Mouse (Mus musculus) liver, embryonic 11.5 days (tissue): ENCODE results near the gene Clcn5. TPM values are rescaled to one million over a fixed set of nuclear protein-coding genes. Genes with fewer than 3 reads are reported as not detected.

Source experiments
- ATAC-seq: fragments of 200-750 bp; cut with Nextera tagmentation; replicated peaks from 2 replicates; pipeline ENCODE4 v1.8.0; 2017; ENCODE audit warnings: moderate number of reproducible peaks, mild to moderate bottlenecking, moderate TSS enrichment, moderate library complexity; ENCODE audit not compliant: low FRiP score
- DNase-seq: peaks from one replicate; pipeline ENCODE4 v3.0.0-alpha.2; 2017; ENCODE audit warnings: low spot score
- H3K27ac ChIP-seq: fragments of 300-500 bp; sonication (generic); 2 replicates; pipeline ENCODE4 v1.5.1; 2014; ENCODE audit warnings: mild to moderate bottlenecking, low read depth, low read length, control low read depth
- H3K27me3 ChIP-seq: fragments of 300-500 bp; sonication (generic); replicated peaks from 2 replicates; pipeline ENCODE4 v1.6.1; 2014; ENCODE audit warnings: low read length, mixed read lengths; ENCODE audit not compliant: control insufficient read depth, insufficient read depth
- H3K36me3 ChIP-seq: fragments of 300-500 bp; sonication (generic); 2 replicates; pipeline ENCODE4 v1.6.1; 2014; ENCODE audit warnings: mild to moderate bottlenecking, low read length, moderate library complexity, mixed read lengths; ENCODE audit not compliant: control insufficient read depth, insufficient read depth
- H3K4me1 ChIP-seq: fragments of 300-500 bp; sonication (generic); replicated peaks from 2 replicates; pipeline ENCODE4 v1.6.1; 2014; ENCODE audit warnings: low read length, mixed read lengths; ENCODE audit not compliant: control insufficient read depth, insufficient read depth
- H3K4me2 ChIP-seq: fragments of 300-500 bp; sonication (generic); 2 replicates; pipeline ENCODE4 v1.6.1; 2014; ENCODE audit warnings: mild to moderate bottlenecking, control low read depth, moderate library complexity
- H3K4me3 ChIP-seq: fragments of 300-500 bp; sonication (generic); 2 replicates; pipeline ENCODE4 v1.5.1; 2014; ENCODE audit warnings: low read depth, low read length, control low read depth
- H3K9ac ChIP-seq: fragments of 300-500 bp; sonication (generic); 2 replicates; pipeline ENCODE4 v1.6.1; 2014; ENCODE audit warnings: low read depth, low read length, control low read depth
- H3K9me3 ChIP-seq: fragments of 300-500 bp; sonication (generic); 2 replicates; pipeline ENCODE4 v1.6.1; 2016; ENCODE audit warnings: low read length, inconsistent platforms, mixed read lengths; ENCODE audit not compliant: control insufficient read depth
- WGBS: fragments of 180-500 bp; shearing (Covaris S2); extraction: QIAGEN DNeasy Blood & Tissue Kit; methylation state at CpG from one replicate; pipeline ENCODE4 v1.1.7; 2014; 5-methylcytosine and 5-hydroxymethylcytosine counted together
- polyA plus RNA-seq: library from polyadenylated mRNA; unstranded; fragments of >200 nt; fragmentation: Nextera tagmentation; extraction: Ambion mirVana; gene quantifications from 2 replicates; pipeline ENCODE4 v1.2.1, GENCODE M21; 2014

Clcn5 gene
- polyA plus RNA-seq, 1 experiment from 2014 or later, result 11.3 TPM

DNA sequence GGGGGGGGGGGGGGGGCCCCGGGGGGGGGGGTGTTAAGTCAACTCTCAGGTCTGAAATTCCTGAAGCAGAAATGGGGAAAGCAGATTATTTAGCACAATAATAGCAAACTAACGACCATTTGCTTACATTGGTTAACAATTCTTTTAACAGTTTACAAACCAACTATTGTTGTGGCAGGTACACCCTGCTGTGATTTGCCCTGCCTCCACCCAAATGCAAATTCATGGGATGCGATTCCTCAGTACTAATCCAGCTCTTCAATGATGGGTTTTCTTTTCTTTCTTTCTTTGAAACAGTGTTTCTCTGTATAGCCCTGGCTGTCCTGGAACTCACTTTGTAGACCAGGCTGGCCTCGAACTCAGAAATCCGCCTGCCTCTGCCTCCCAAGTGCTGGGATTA, 12.3 kb downstream of the Clcn5 start:
- WGBS, result 61% methylated on average over 4 of the region's 5 CpGs
- ATAC-seq, result no peak
- Histone ChIP-seq H3K4me3 (no peak overlapping the region), H3K27ac (no peak overlapping the region), H3K9ac (no peak overlapping the region), H3K4me1 (no peaks in the 10 kb centered on the region), H3K4me2 (no peak overlapping the region), H3K27me3 (no peaks in the 10 kb centered on the region), H3K36me3 (no peaks in the 10 kb centered on the region), H3K9me3 (no peaks in the 10 kb centered on the region)
- no peak for DNase-seq

DNA sequence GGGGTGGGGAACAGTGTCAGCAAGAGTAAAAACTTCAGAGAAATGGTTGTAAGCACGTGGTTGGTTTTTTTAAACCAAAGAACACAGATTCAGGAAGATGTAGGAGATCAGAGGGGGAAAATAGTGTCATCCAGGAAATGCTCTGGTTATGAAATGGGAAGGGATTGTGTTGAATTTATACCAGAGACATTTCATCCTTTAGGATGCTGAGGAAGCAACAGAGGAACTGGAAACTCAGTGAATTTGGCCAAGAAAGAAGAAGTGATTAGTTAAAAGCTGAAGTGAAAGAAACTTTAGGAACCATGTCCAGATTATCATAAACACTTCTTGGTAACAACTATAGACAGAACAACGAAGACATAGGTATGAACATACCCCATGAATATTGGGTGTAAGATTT, 26.2 kb downstream of the Clcn5 start:
- Histone ChIP-seq H3K4me2 (no peak overlapping the region), H3K9ac (no peak overlapping the region), H3K4me1 (no peaks in the 10 kb centered on the region), H3K36me3 (no peaks in the 10 kb centered on the region), H3K27ac (no peak overlapping the region), H3K9me3 (no peaks in the 10 kb centered on the region), H3K27me3 (no peaks in the 10 kb centered on the region), H3K4me3 (no peak overlapping the region)
- ATAC-seq (no peak), DNase-seq (no peak)
- 61% methylated on average over 2 of the region's 2 CpGs for whole genome bisulfite sequencing

DNA sequence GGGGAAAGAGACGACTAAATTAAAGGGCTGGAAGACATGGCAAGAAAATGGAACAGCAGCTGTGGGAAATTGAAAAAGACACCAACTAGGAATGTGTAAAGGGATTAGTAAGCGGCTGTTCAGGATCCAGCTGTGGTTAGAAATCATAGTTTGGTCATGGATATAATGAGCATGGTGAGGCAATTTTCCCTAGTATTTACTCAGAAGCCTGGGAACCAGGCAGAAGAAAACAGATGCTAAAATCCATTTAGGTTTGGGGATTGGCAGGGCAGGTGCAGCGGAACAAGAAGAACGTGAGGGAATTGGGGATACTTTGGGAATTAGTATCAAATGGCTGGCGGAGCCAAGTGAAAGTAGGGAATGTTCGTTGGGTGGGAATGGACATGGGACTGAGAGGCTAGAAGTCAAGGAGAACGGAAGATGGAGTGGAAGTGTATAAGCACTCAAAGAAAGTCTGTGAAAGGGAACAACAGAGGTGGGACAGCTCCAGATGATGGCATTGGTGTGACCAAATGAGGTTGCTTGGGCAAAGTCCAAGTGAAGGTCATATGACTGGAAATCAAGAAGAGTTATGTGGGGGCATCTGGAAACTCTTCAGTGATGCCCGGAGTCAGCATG, 26.9 kb downstream of the Clcn5 start:
- 87% methylated on average over 8 of the region's 8 CpGs for WGBS
- Histone ChIP-seq H3K4me1 (no peaks in the 10 kb centered on the region), H3K36me3 (no peaks in the 10 kb centered on the region), H3K9me3 (no peaks in the 10 kb centered on the region), H3K27me3 (no peaks in the 10 kb centered on the region), H3K4me3 (no peak overlapping the region), H3K9ac (no peak overlapping the region), H3K4me2 (no peak overlapping the region), H3K27ac (no peak overlapping the region)
- no peak for ATAC-seq
- DNase-seq, result no peak

DNA sequence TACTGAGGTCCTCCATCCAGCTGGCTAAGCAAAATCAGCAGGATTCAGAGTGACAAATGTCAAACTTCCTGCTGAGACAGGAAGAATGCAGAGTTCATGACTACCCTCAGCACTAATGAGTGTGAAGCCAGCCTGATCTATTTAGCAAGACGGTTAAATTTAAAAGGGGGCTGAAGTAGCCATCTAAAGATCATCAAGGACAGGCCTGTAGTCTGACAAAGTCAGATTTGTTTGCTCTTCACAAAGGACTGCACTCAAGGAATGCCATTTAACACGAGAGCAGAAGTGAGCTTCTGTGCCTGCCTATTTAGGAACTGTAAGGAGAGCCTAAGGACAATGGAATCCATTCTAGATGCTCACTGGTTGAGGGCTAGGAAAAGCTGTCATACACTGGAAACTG, 30.2 kb downstream of the Clcn5 start:
- H3K27ac ChIP-seq, result no peak overlapping the region
- no peaks in the 10 kb centered on the region for H3K36me3 ChIP-seq
- ATAC-seq, result no peak
- no peak overlapping the region for H3K4me3 ChIP-seq
- no peak for DNase-seq
- 23% methylated on average over 2 of the region's 2 CpGs for WGBS
- H3K4me1 ChIP-seq, result no peaks in the 10 kb centered on the region
- no peak overlapping the region for H3K4me2 ChIP-seq
- no peaks in the 10 kb centered on the region for H3K27me3 ChIP-seq
- H3K9me3 ChIP-seq, result no peaks in the 10 kb centered on the region
- no peak overlapping the region for H3K9ac ChIP-seq

DNA sequence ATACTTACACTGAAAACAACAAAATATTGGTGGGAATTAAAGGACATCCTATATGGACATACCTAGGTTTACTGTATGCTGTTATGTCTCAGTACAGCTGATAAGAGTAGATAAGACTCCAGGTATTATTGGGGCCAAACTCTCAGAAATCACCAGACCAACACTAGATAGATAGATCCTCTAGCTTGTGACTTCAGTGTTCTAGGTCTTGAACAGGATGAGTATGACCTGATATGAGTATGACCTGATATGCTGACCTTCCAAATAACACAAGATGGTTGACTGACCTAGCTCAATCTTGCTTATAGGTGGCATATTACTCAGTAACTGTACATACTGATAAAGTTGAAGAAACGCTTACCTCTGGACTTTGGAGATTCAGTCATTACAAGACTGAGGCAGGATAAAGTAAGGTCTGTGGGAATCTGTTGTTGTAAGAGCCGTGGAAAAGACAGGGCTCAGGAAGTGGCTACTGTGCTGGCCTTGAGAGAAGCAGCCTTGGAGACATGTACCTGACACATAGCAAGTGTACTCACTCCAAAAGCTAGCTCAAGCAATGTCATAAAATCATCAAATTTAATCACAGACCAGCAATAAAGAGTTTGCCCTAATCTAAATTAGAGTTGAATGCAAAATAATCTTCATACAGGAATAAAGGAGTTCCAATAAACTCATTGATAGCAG, 32.0 kb downstream of the Clcn5 start:
- ATAC-seq, result no peak
- Histone ChIP-seq H3K27me3 (no peaks in the 10 kb centered on the region), H3K4me2 (no peak overlapping the region), H3K9ac (no peak overlapping the region), H3K4me1 (no peaks in the 10 kb centered on the region), H3K36me3 (no peaks in the 10 kb centered on the region), H3K27ac (no peak overlapping the region), H3K9me3 (no peaks in the 10 kb centered on the region), H3K4me3 (no peak overlapping the region)
- DNase-seq, result no peak
- WGBS, result 79% methylated on average over 2 of the region's 2 CpGs

DNA sequence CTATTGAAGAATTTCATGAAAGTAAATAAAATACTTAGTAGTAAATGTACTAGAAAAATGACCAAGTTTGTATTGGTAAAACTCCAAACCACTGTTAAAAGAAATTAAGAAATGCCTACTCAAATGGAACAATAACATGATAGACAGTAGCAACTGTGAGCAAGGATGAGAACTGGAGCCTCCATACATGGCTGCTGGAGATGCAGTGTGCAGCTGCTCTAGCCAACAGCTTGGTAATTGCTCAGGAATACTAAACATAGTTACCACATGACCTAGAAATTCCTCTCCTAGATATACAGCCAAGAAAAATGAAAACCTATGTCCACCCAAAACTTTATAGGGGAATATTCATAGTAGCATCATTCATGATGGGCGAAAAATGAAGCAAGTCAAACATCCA, 36.5 kb downstream of the Clcn5 start:
- 56% methylated on average over 1 of the region's 1 CpGs for WGBS
- H3K27me3 ChIP-seq, result no peaks in the 10 kb centered on the region
- DNase-seq (no peak), ATAC-seq (no peak)
- no peaks in the 10 kb centered on the region for H3K4me1 ChIP-seq
- H3K9ac ChIP-seq, result no peak overlapping the region
- no peaks in the 10 kb centered on the region for H3K9me3 ChIP-seq
- H3K36me3 ChIP-seq, result no peaks in the 10 kb centered on the region
- H3K4me3 ChIP-seq, result no peak overlapping the region
- no peak overlapping the region for H3K27ac ChIP-seq
- no peak overlapping the region for H3K4me2 ChIP-seq

DNA sequence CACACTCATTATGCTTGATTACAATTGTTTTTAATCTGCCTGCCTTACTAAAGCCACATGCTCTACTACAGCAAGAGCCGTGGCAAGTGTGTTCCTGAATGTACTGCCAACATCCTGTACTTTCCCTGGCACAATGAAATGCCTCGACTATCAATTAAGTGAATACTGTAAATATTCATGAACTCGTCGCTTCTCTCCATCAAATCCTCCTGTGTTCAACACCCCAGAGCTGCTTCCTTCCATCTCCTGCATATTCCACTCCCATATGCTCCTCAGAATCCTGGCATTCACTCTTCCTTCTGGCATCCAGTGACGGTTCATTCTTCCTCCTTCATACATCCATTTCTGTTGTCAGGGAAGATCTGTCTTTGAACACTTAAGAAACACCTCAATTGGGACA, 39.4 kb downstream of the Clcn5 start:
- Histone ChIP-seq H3K9ac (no peak overlapping the region), H3K4me3 (no peak overlapping the region), H3K27me3 (no peaks in the 10 kb centered on the region), H3K27ac (no peak overlapping the region), H3K36me3 (no peaks in the 10 kb centered on the region), H3K9me3 (no peaks in the 10 kb centered on the region), H3K4me2 (no peak overlapping the region), H3K4me1 (no peaks in the 10 kb centered on the region)
- 83% methylated on average over 5 of the region's 5 CpGs for WGBS
- no peak for ATAC-seq
- DNase-seq, result no peak

DNA sequence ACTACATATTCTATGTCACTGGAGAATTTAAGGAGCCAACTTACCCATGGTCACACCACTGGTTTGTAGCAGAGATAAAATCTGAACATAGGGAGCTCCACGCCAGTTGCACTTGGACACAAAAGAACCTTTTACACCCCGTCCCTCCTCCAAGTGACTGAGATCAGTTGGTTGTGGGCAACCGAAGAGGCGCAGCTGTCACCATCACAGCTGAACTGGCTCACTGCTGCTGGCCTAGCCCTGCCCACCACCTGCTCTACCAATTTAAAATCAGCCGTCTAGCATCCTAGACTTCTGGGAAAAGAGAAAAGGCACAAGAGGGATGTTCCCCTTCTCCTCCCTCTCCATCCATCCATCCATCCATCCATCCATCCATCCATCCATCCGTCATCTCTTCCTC, 42.6 kb downstream of the Clcn5 start:
- DNase-seq (no peak), ATAC-seq (no peak)
- no peak overlapping the region for H3K27ac ChIP-seq
- H3K9me3 ChIP-seq, result no peaks in the 10 kb centered on the region
- WGBS, result 72% methylated on average over 6 of the region's 6 CpGs
- no peak overlapping the region for H3K4me2 ChIP-seq
- no peaks in the 10 kb centered on the region for H3K27me3 ChIP-seq
- no peak overlapping the region for H3K4me3 ChIP-seq
- no peak overlapping the region for H3K9ac ChIP-seq
- H3K4me1 ChIP-seq, result no peaks in the 10 kb centered on the region
- no peaks in the 10 kb centered on the region for H3K36me3 ChIP-seq

DNA sequence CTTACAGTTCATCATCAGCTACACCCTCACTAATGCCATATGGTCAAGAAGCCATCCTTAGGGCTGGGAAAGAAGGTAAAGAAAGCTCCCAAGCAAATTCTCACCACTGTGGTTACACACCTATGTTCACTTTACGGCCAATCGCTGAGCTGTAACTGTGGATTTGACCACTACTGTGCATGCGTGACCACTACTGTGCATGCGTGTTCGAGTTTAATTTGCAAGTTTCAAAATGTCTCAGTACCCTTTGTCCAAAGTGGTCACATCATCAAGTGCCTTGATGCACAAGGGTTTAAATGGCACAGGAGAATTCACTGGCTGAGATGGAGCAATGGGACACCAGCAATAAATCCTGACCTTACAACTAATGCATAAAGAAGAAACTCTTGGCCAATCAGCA, 58.0 kb downstream of the Clcn5 start:
- H3K9ac ChIP-seq, result no peak overlapping the region
- no peaks in the 10 kb centered on the region for H3K4me1 ChIP-seq
- no peak overlapping the region for H3K4me2 ChIP-seq
- H3K27ac ChIP-seq, result no peak overlapping the region
- H3K36me3 ChIP-seq, result no peaks in the 10 kb centered on the region
- ATAC-seq, result no peak
- 90% methylated on average over 5 of the region's 5 CpGs for WGBS
- no peaks in the 10 kb centered on the region for H3K27me3 ChIP-seq
- no peak overlapping the region for H3K4me3 ChIP-seq
- no peaks in the 10 kb centered on the region for H3K9me3 ChIP-seq
- no peak for DNase-seq
